Mouse (Mus musculus) embryonic facial prominence, embryonic 15.5 days (tissue): Measurements from ENCODE around the gene Wasf3. TPM values are rescaled to one million over a fixed set of nuclear protein-coding genes. Genes with fewer than 3 reads are reported as not detected.

Experiments
- ATAC-seq: fragments of 200-750 bp; cut with Nextera tagmentation; 2 replicates; pipeline ENCODE4 v1.8.0; 2017; ENCODE audit warnings: low read depth, moderate TSS enrichment; ENCODE audit not compliant: insufficient number of reproducible peaks, low FRiP score, low TSS enrichment
- H3K27ac ChIP-seq: fragments of 300-500 bp; sonication (generic); replicated peaks from 2 replicates; pipeline ENCODE4 v1.5.1; 2015; ENCODE audit warnings: mild to moderate bottlenecking, inconsistent platforms
- H3K27me3 ChIP-seq: fragments of 300-500 bp; sonication (generic); 2 replicates; pipeline ENCODE4 v1.6.1; 2015; ENCODE audit warnings: inconsistent platforms
- H3K36me3 ChIP-seq: fragments of 300-500 bp; sonication (generic); 2 replicates; pipeline ENCODE4 v1.6.1; 2015; ENCODE audit warnings: mild to moderate bottlenecking, inconsistent platforms
- H3K4me1 ChIP-seq: fragments of 300-500 bp; sonication (generic); 2 replicates; pipeline ENCODE4 v1.6.1; 2015; ENCODE audit warnings: inconsistent platforms
- H3K4me2 ChIP-seq: fragments of 300-500 bp; sonication (generic); replicated peaks from 2 replicates; pipeline ENCODE4 v1.6.1; 2015; ENCODE audit warnings: mild to moderate bottlenecking, inconsistent platforms
- H3K4me3 ChIP-seq: fragments of 300-500 bp; sonication (generic); replicated peaks from 2 replicates; pipeline ENCODE4 v1.5.1; 2015; ENCODE audit warnings: mild to moderate bottlenecking, inconsistent platforms
- H3K9ac ChIP-seq: fragments of 300-500 bp; sonication (generic); 2 replicates; pipeline ENCODE4 v1.6.1; 2015; ENCODE audit warnings: inconsistent platforms
- H3K9me3 ChIP-seq: fragments of 300-500 bp; sonication (generic); replicated peaks from 2 replicates; pipeline ENCODE4 v1.6.1; 2016; ENCODE audit warnings: inconsistent platforms
- WGBS: fragments of 180-500 bp; shearing (Covaris S2); methylation state at CpG from one replicate; pipeline ENCODE4 v1.1.7; 2015; 5-methylcytosine and 5-hydroxymethylcytosine counted together
- polyA plus RNA-seq: library from polyadenylated mRNA; unstranded; fragments of >200 nt; fragmentation: Nextera tagmentation; extraction: Ambion mirVana; gene quantifications from 2 replicates; pipeline ENCODE4 v1.2.1, GENCODE M21; 2015

The Wasf3 gene
- polyA plus RNA-seq, 1 experiment from 2014 or later, result 3.5 TPM

GRCm38 (mm10) chr5:146368971-146369370, 15.8 kb upstream of the Wasf3 start:
- H3K9me3 ChIP-seq, result no peaks in the 10 kb centered on the region
- H3K4me2 ChIP-seq, result no peak overlapping the region
- no peaks in the 10 kb centered on the region for H3K4me1 ChIP-seq
- H3K4me3 ChIP-seq, result no peak overlapping the region
- no peak for ATAC-seq
- no peak overlapping the region for H3K9ac ChIP-seq
- H3K27me3 ChIP-seq, result no peaks in the 10 kb centered on the region
- H3K27ac ChIP-seq, result no peak overlapping the region
- no peaks in the 10 kb centered on the region for H3K36me3 ChIP-seq
- 84% methylated on average over 13 of the region's 13 CpGs for WGBS

- H3K4me2 ChIP-seq, result no peak overlapping the region
- H3K4me3 ChIP-seq, result no peak overlapping the region
- no peaks in the 10 kb centered on the region for H3K4me1 ChIP-seq
- H3K27ac ChIP-seq, result no peak overlapping the region
- no peak for ATAC-seq
- WGBS, result 84% methylated on average over 8 of the region's 8 CpGs
- H3K9ac ChIP-seq, result no peak overlapping the region
- H3K36me3 ChIP-seq, result no peaks in the 10 kb centered on the region
- H3K9me3 ChIP-seq, result no peaks in the 10 kb centered on the region
- H3K27me3 ChIP-seq, result no peaks in the 10 kb centered on the region
These were observed 14.0 kb upstream of the Wasf3 start for GRCm38 (mm10) chr5:146370794-146371193.

GRCm38 (mm10) chr5:146373238-146373637, 11.5 kb upstream of the Wasf3 start:
- H3K4me2 ChIP-seq, result no peak overlapping the region
- H3K9ac ChIP-seq, result no peak overlapping the region
- H3K36me3 ChIP-seq, result no peaks in the 10 kb centered on the region
- H3K27ac ChIP-seq, result no peak overlapping the region
- no peak overlapping the region for H3K4me3 ChIP-seq
- H3K27me3 ChIP-seq, result no peaks in the 10 kb centered on the region
- H3K4me1 ChIP-seq, result no peaks in the 10 kb centered on the region
- WGBS, result 84% methylated on average over 11 of the region's 11 CpGs
- no peak for ATAC-seq
- H3K9me3 ChIP-seq, result no peaks in the 10 kb centered on the region

DNA sequence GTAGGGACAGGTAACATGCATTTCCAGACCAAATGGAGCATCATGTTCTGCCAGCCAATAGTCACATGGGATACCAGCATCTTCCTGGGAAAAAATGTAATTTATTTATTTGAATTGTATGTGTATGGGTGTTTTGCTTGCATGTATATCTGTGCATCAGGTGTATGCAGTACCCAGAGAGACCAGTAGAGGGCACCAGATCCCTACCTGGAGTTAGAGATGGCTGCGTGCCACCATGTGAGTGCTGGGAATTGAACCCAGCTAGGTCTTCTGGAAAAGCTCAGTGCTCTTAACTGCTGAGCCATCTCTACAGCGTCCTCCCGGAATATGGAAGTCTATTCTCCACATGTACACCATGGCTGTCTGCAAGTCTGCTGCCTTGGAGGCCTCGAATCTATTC, 8.2 kb upstream of the Wasf3 start:
- Histone ChIP-seq H3K4me2 (no peak overlapping the region), H3K4me1 (no peaks in the 10 kb centered on the region), H3K9me3 (no peaks in the 10 kb centered on the region), H3K27me3 (no peaks in the 10 kb centered on the region), H3K9ac (no peak overlapping the region), H3K4me3 (no peak overlapping the region), H3K36me3 (no peaks in the 10 kb centered on the region), H3K27ac (no peak overlapping the region)
- 85% methylated on average over 4 of the region's 4 CpGs for WGBS
- ATAC-seq, result no peak

DNA sequence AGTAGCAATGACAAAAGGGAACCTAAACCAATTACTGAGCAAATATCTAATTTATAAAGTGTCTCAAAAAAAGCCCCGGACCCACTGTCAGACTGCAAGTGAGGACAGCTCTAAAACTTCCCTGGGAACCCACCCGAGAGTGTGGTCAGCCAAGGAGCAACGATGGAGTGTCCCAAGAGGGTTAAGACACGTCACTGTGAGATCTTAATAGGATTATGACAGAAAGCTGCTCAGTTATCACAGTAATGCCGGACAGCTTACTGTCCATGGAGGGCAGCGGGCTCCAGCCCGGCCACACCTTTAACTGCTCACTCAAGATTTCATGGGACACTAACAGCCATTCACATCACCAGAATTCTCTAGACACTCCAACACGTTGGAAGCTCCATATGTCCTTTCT, 4.7 kb upstream of the Wasf3 start:
- ATAC-seq, result no peak

GRCm38 (mm10) chr5:146382268-146382667, 2.5 kb upstream of the Wasf3 start:
- WGBS, result 78% methylated on average over 3 of the region's 3 CpGs
- Histone ChIP-seq H3K9ac (no peak overlapping the region), H3K4me2 (no peak overlapping the region), H3K4me3 (no peak overlapping the region), H3K4me1 (peaks cover 7% of the 10 kb centered on the region; the same call in 1 of the 2 replicates), H3K9me3 (no peaks in the 10 kb centered on the region), H3K27ac (no peak overlapping the region), H3K27me3 (no peaks in the 10 kb centered on the region), H3K36me3 (no peaks in the 10 kb centered on the region)
- ATAC-seq, result no peak

More for the DNA sequence above, 4.7 kb upstream of the Wasf3 start:
- H3K27ac ChIP-seq, result no peak overlapping the region
- no peak overlapping the region for H3K9ac ChIP-seq
- H3K27me3 ChIP-seq, result no peaks in the 10 kb centered on the region
- H3K4me1 ChIP-seq, result no peaks in the 10 kb centered on the region
- no peaks in the 10 kb centered on the region for H3K36me3 ChIP-seq
- H3K4me2 ChIP-seq, result no peak overlapping the region
- no peak overlapping the region for H3K4me3 ChIP-seq
- no peaks in the 10 kb centered on the region for H3K9me3 ChIP-seq
- 79% methylated on average over 8 of the region's 8 CpGs for WGBS

GRCm38 (mm10) chr5:146383401-146383800, 1.4 kb upstream of the Wasf3 start:
- 80% methylated on average over 6 of the region's 6 CpGs for WGBS
- H3K4me2 ChIP-seq, result no peak overlapping the region
- H3K4me3 ChIP-seq, result no peak overlapping the region
- ATAC-seq, result no peak
- no peak overlapping the region for H3K27ac ChIP-seq
- H3K9ac ChIP-seq, result no peak overlapping the region
- peaks cover 7% of the 10 kb centered on the region; the same call in 1 of the 2 replicates for H3K4me1 ChIP-seq
- no peaks in the 10 kb centered on the region for H3K9me3 ChIP-seq
- no peaks in the 10 kb centered on the region for H3K27me3 ChIP-seq
- H3K36me3 ChIP-seq, result no peaks in the 10 kb centered on the region

GRCm38 (mm10) chr5:146385989-146386388, 1.2 kb downstream of the Wasf3 start:
- Histone ChIP-seq H3K27me3 (no peaks in the 10 kb centered on the region), H3K27ac (no peak overlapping the region), H3K9ac (no peak overlapping the region), H3K36me3 (no peaks in the 10 kb centered on the region), H3K4me2 (peak overlapping the region; percentile 83), H3K4me1 (peaks cover 7% of the 10 kb centered on the region; the same call in 1 of the 2 replicates), H3K4me3 (peak overlapping the region; percentile 70), H3K9me3 (no peaks in the 10 kb centered on the region)
- 11% methylated on average over 13 of the region's 13 CpGs for WGBS
- no peak for ATAC-seq

- H3K4me1 ChIP-seq, result peaks cover 7% of the 10 kb centered on the region; the same call in 1 of the 2 replicates
- no peaks in the 10 kb centered on the region for H3K36me3 ChIP-seq
- no peak overlapping the region for H3K9ac ChIP-seq
- no peaks in the 10 kb centered on the region for H3K9me3 ChIP-seq
- no peak for ATAC-seq
- no peak overlapping the region for H3K4me3 ChIP-seq
- H3K27ac ChIP-seq, result no peak overlapping the region
- H3K4me2 ChIP-seq, result no peak overlapping the region
- no peaks in the 10 kb centered on the region for H3K27me3 ChIP-seq
- 94% methylated on average over 4 of the region's 4 CpGs for WGBS
These were observed 2.1 kb downstream of the Wasf3 start for GRCm38 (mm10) chr5:146386906-146387305.

DNA sequence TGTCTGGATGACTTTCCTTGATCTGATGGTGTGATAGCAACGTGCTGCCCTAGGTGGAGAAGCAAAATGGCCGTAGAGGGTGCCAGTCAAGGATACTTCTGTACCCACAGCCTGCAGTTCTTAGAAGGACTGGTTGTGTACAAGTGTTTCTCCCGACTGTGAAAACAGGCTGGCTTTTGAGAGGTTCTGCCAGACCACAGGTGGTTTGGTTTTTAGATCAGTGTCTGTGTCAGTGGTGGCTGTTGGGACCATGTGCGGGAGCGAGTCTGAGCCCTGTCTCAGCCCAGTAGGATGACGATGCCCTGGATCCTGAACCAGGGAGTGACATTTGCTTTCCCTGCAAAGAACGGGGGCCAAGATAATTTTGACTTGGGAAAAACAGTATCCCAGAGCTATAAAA, 9.8 kb downstream of the Wasf3 start:
- H3K4me1 ChIP-seq, result no peaks in the 10 kb centered on the region
- H3K9ac ChIP-seq, result no peak overlapping the region
- no peaks in the 10 kb centered on the region for H3K36me3 ChIP-seq
- H3K27ac ChIP-seq, result no peak overlapping the region
- no peak overlapping the region for H3K4me3 ChIP-seq
- H3K4me2 ChIP-seq, result no peak overlapping the region
- no peaks in the 10 kb centered on the region for H3K27me3 ChIP-seq
- no peak for ATAC-seq
- 86% methylated on average over 7 of the region's 7 CpGs for WGBS
- H3K9me3 ChIP-seq, result 0 out of 2 replicates have a peak, but pooled peaks cover 3% of the 10 kb centered on the region

GRCm38 (mm10) chr5:146397253-146397652, 12.5 kb downstream of the Wasf3 start:
- H3K4me3 ChIP-seq, result no peak overlapping the region
- no peak overlapping the region for H3K9ac ChIP-seq
- no peaks in the 10 kb centered on the region for H3K27me3 ChIP-seq
- ATAC-seq, result no peak
- H3K4me1 ChIP-seq, result no peaks in the 10 kb centered on the region
- H3K4me2 ChIP-seq, result no peak overlapping the region
- H3K36me3 ChIP-seq, result no peaks in the 10 kb centered on the region
- H3K9me3 ChIP-seq, result 0 out of 2 replicates have a peak, but pooled peaks cover 3% of the 10 kb centered on the region
- 63% methylated on average over 5 of the region's 5 CpGs for WGBS
- no peak overlapping the region for H3K27ac ChIP-seq

DNA sequence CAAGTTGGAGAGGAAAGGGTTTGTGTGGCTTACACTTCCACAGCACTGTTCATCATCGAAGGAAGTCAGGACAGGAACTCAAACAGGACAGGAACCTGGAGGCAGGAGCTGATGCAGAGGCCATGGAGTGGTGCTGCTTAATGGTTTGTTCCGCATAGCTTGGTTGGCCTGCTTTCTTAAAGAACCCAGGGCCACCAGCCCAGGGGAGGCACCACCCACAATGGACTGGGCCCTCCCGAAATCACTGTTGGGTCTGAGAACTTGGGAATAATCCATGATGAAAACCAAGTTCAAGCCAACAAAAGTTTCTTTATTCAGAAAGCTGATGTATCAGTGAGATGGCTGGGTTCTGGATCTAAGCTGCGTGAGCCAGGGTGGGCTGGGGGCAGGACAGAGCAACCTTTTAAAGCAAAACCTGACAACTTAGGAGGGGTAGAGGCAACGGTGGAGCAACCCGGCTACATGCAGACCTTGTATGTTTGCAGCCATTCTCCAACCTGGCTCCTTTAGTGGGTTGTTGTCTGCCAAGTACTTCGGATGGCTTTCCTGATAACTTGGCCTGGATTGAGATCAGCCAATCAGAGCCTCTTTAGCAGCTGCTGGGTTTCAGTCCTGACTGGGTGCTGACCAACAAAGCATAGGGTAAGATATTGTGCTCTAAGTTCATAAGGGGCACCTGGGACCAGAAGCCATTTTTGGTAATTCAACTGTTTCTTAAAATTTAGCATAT, 13.8 kb downstream of the Wasf3 start:
- H3K36me3 ChIP-seq, result no peaks in the 10 kb centered on the region
- ATAC-seq, result no peak
- H3K27me3 ChIP-seq, result no peaks in the 10 kb centered on the region
- H3K4me2 ChIP-seq, result no peak overlapping the region
- H3K4me3 ChIP-seq, result no peak overlapping the region
- no peak overlapping the region for H3K27ac ChIP-seq
- H3K4me1 ChIP-seq, result no peaks in the 10 kb centered on the region
- H3K9me3 ChIP-seq, result 0 out of 2 replicates have a peak, but pooled peaks cover 3% of the 10 kb centered on the region
- H3K9ac ChIP-seq, result no peak overlapping the region
- WGBS, result 95% methylated on average over 7 of the region's 7 CpGs
